Mouse (Mus musculus) 3T3-L1 (cell line): Measurements from ENCODE around the gene Cdkn2d.

Experiments used
- DNase-seq: peaks from one replicate; pipeline ENCODE4 v3.0.0-alpha.2; 2015; ENCODE audit warnings: low read depth, low spot score

Gene Cdkn2d

DNA sequence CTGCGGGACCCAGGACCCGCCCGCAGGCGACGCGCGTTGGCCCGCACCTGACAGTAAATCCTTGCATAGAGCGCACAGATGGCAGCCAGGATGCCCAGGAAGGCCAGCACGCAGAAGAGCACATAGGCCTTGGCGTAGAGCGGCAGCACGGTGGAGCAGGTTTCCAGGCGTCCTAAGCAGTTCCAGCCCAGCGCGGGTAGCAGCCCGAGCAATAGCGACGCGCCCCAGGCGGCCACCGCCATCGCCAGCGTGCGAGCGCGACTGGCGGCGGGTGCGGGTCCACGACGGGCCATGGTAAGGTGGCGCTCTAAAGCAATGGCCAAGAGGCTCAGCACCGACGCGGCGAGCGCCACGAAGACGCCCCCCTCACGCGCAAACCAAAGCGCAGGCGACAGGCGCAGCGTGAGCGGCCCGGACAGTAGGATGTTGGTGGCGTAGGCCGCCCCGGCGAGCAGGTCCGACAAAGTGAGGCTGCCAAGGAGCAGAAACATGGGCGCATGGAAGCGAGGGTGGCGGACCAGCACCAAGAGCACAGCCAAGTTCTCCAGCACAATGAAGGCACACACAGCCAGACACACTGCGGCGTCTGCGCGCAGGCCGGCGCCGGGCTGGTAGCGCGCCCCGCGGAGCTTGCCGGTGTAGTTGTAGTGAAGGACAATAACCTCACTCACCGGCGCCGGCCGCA is 46.6 kb downstream of the Cdkn2d start:
- DNase-seq = no peak

DNA sequence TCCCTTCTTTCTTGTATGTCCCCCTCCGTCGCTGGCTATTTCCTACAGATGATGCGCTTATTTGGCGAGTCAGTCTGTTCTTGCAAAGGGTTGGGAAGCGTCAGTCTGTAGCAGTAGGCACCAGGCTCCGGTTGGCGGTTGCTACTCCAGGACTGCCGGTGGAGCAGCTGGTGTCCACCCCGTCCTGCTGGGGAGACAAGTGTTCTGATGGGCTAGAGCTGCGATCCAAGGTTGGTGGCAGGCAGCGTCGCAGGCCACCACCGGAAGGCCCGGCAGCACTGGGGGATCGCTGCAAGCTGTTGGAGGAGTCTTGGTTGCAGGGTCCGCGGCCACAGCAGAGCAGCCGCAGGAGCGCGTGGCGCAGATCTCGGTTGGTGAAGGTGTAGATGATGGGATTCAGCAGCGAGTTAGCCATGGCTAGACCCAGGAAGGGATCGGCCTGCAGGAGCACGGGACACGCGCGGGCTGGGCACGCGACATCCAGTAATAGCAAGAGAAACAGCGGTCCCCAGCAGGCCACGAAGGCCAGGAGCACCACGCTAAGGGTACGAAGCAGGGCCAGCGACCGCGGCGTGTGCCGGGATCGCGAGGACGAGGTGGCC is 47.3 kb downstream of the Cdkn2d start:
- DNase-seq = no peak

DNA sequence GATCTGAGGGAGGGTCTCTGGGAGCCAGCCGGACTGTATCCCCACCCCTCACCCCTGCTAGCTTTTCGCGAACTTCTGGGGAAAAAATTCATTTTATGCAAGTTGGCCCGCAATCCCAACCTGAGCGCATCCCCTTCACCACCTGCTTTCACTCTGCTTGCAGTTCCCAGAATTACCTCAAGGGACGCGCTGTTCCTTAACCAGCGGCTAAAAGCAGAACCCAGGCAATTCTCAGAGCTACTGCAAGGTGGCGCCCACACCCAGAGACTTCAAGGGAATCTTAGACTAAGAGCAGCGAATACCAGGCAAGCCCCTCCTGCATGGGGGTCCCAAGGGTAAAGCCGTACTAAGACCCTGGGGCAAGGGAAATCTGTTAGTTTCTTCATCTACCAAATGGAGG is 49.9 kb downstream of the Cdkn2d start:
- DNase-seq = peak; percentile 73

DNA sequence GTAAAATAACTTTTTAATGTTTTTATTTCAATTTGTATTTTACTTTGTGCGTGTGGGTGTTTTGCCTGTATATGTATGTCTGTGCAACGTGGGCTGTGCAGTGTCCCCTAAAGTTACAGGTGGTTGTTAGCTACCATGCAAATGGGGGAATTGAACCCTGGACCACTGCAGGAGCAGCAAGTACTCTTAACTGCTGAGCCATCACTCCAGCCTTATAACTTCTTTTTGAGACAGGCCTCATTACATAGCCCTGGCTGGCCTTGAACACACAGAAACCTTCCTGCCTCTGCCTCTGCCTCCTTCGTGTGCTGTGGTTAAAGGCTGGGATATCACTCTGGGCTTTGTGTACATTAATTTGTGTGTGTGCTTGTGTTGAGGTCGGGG is 51.8 kb downstream of the Cdkn2d start:
- no peak for DNase-seq

GRCm38 (mm10) chr9:21238733-21239464 is 52.3 kb downstream of the Cdkn2d start, which contains the start of gene Keap1:
Gene Keap1, minus strand, starts transcription at chr9:21239361.
- peak; percentile 55 for DNase-seq
